In the genomic region with DNA sequence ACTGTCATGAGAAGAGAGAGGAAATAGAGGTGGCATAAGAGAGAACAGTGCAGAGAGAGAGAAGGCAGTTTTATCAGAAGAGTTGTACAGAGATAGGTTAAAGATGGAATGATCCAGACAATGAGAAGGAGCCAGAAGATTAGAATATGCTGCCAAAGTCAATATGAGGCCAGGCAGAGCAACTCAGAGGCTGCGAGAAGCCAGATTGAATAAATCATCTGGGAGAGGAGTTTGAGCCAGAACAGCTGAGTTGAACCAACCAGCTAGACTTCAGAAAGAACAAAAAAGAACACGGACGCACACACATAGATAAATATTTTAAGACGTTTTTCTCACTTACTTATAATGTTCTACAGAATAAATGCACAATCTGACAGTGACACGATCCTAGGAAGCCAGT, we compare ENCODE assay signal across 26 mouse cellular contexts.
"Had no signal": no experiment of that assay in that cellular context is flagged by ENCODE, and none has a peak within 500 bp of the region (broad histone marks: within the 10 kb centered on the region; RNA-seq: fewer than 3 reads in every experiment).

No protein-coding gene starts in this region.

- H3K36me3 ChIP-seq: heart, embryonic 10.5 days; heart, embryonic 12.5 days; hindbrain, embryonic 10.5 days; hindbrain, embryonic 12.5 days; intestine, embryonic 15.5 days; limb, embryonic 10.5 days; limb, embryonic 12.5 days; liver, embryonic 13.5 days had no signal

- H3K4me1 ChIP-seq: heart, embryonic 10.5 days; heart, embryonic 12.5 days; hindbrain, embryonic 10.5 days; hindbrain, embryonic 12.5 days; intestine, embryonic 15.5 days; limb, embryonic 10.5 days; limb, embryonic 12.5 days; liver, embryonic 13.5 days had no signal

- H3K4me3 ChIP-seq: gastrocnemius, adult 2 months; heart, embryonic 10.5 days; heart, embryonic 12.5 days; hindbrain, embryonic 10.5 days; hindbrain, embryonic 12.5 days; intestine, embryonic 15.5 days; layer of hippocampus, adult 2 months; left cerebral cortex, adult 2 months; limb, embryonic 10.5 days; limb, embryonic 12.5 days; liver, embryonic 13.5 days had no signal

- ATAC-seq: forebrain, embryonic 16.5 days; hindbrain, embryonic 16.5 days; inflammation-experienced regulatory T-cells, adult 6 months; intestine, embryonic 15.5 days; intestine, postnatal 0 days had no signal

- H3K9ac ChIP-seq: heart, embryonic 12.5 days; hindbrain, embryonic 12.5 days; hindbrain, embryonic 14.5 days; intestine, embryonic 15.5 days; limb, embryonic 12.5 days; liver, embryonic 13.5 days had no signal

- H3K4me2 ChIP-seq: heart, embryonic 12.5 days; hindbrain, embryonic 12.5 days; hindbrain, embryonic 14.5 days; intestine, embryonic 15.5 days; limb, embryonic 12.5 days; liver, embryonic 11.5 days; liver, embryonic 13.5 days had no signal

- H3K27ac ChIP-seq: gastrocnemius, adult 2 months; heart, embryonic 10.5 days; hindbrain, embryonic 10.5 days; hindbrain, embryonic 12.5 days; hindbrain, embryonic 14.5 days; intestine, embryonic 15.5 days; layer of hippocampus, adult 2 months; left cerebral cortex, adult 2 months; limb, embryonic 10.5 days; limb, embryonic 12.5 days; liver, embryonic 13.5 days had no signal

- H3K27me3 ChIP-seq: heart, embryonic 12.5 days; hindbrain, embryonic 12.5 days; intestine, embryonic 15.5 days; limb, embryonic 12.5 days; liver, embryonic 13.5 days had no signal

- H3K9me3 ChIP-seq: heart, embryonic 10.5 days; heart, embryonic 12.5 days; hindbrain, embryonic 10.5 days; hindbrain, embryonic 12.5 days; intestine, embryonic 15.5 days; limb, embryonic 10.5 days; limb, embryonic 12.5 days; liver, embryonic 13.5 days had no signal

- DNase-seq: gastrocnemius, adult 2 months; gastrocnemius, postnatal 10 days; gastrocnemius, postnatal 25 days; heart, adult 18-20 months; heart, postnatal 10 days; heart, postnatal 4 days; kidney, adult 9 months; kidney, postnatal 25 days; kidney, postnatal 4 days; liver; liver, embryonic 13.5 days had no signal
